Mouse (Mus musculus) lung, embryonic 14.5 days (tissue): Measurements from ENCODE around the gene E2f8. TPM values are rescaled to one million over a fixed set of nuclear protein-coding genes. Genes with fewer than 3 reads are reported as not detected.

ENCODE experiments used
- ATAC-seq: fragments of 200-750 bp; cut with Nextera tagmentation; 2 replicates; pipeline ENCODE4 v1.8.0; 2017; ENCODE audit warnings: mild to moderate bottlenecking, moderate TSS enrichment, moderate library complexity; ENCODE audit not compliant: insufficient read depth
- DNase-seq: peaks from one replicate; pipeline ENCODE4 v3.0.0-alpha.2; 2015
- H3K27ac ChIP-seq: fragments of 300-500 bp; sonication (generic); 2 replicates; pipeline ENCODE4 v1.5.1; 2014; ENCODE audit warnings: low read depth, mild to moderate bottlenecking, moderate library complexity
- H3K27me3 ChIP-seq: fragments of 300-500 bp; sonication (generic); 2 replicates; pipeline ENCODE4 v1.6.1; 2014; ENCODE audit warnings: low read length, control low read depth; ENCODE audit not compliant: insufficient read depth
- H3K36me3 ChIP-seq: fragments of 300-500 bp; sonication (generic); 2 replicates; pipeline ENCODE4 v1.6.1; 2014; ENCODE audit warnings: control low read depth; ENCODE audit not compliant: insufficient read depth
- H3K4me1 ChIP-seq: fragments of 300-500 bp; sonication (generic); 2 replicates; pipeline ENCODE4 v1.6.1; 2014; ENCODE audit warnings: antibody characterized with exemption, control low read depth; ENCODE audit not compliant: insufficient read depth
- H3K4me2 ChIP-seq: fragments of 300-500 bp; sonication (generic); 2 replicates; pipeline ENCODE4 v1.6.1; 2014; ENCODE audit warnings: mild to moderate bottlenecking
- H3K4me3 ChIP-seq: fragments of 300-500 bp; sonication (generic); 2 replicates; pipeline ENCODE4 v1.5.1; 2014; ENCODE audit warnings: low read depth, low read length
- H3K9ac ChIP-seq: fragments of 300-500 bp; sonication (generic); 2 replicates; pipeline ENCODE4 v1.6.1; 2014
- H3K9me3 ChIP-seq: fragments of 300-500 bp; sonication (generic); 2 replicates; pipeline ENCODE4 v1.6.1; 2016; ENCODE audit warnings: low read depth, low read length, control low read depth
- CTCF ChIP-seq: IDR thresholded peaks from 2 replicates; pipeline ENCODE4 v1.5.1; 2016; ENCODE audit warnings: antibody characterized with exemption, low read depth
- WGBS: fragments of 180-500 bp; shearing (Covaris S2); extraction: QIAGEN DNeasy Blood & Tissue Kit; methylation state at CpG from one replicate; pipeline ENCODE4 v1.1.7; 2014; 5-methylcytosine and 5-hydroxymethylcytosine counted together
- polyA plus RNA-seq: library from polyadenylated mRNA; unstranded; fragments of >200 nt; fragmentation: Nextera tagmentation; extraction: Ambion mirVana; gene quantifications from 2 replicates; pipeline ENCODE4 v1.2.1, GENCODE M21; 2014

The E2f8 gene
- polyA plus RNA-seq, 1 experiment from 2014 or later = 27.8 TPM

DNA sequence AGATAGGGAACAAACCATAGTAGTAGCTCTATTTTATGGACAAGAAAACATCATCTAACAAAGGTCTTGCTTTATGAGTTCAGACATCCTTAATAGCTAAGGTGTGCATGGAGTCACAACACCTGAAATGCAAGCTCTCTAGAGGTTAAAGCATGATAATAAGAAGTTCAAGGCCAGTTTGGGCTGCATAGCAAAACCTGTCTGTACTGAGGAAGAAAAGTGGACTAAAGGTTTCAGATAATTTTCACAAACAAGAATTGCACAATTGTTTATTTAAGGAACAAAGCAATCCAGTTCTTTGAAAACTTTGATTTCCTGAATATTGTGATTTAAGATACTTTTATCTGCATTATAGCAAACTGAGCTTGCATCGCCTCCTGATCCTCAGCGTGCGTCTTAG, 57.8 kb downstream of the E2f8 start:
- Histone ChIP-seq H3K9ac (no peak overlapping the region), H3K9me3 (no peaks in the 10 kb centered on the region), H3K4me3 (no peak overlapping the region), H3K27me3 (no peaks in the 10 kb centered on the region), H3K27ac (no peak overlapping the region), H3K4me1 (no peaks in the 10 kb centered on the region), H3K4me2 (no peak overlapping the region), H3K36me3 (peaks cover 84% of the 10 kb centered on the region)
- ATAC-seq = no peak
- WGBS = 83% methylated on average over 3 of the region's 3 CpGs
- no peak for DNase-seq
- TF ChIP-seq CTCF = no peak

- WGBS = 91% methylated on average over 5 of the region's 5 CpGs
- DNase-seq (no peak), ATAC-seq (no peak)
- Histone ChIP-seq H3K27ac (no peak overlapping the region), H3K4me2 (no peak overlapping the region), H3K9ac (no peak overlapping the region), H3K36me3 (peaks cover 87% of the 10 kb centered on the region), H3K27me3 (no peaks in the 10 kb centered on the region), H3K9me3 (no peaks in the 10 kb centered on the region), H3K4me3 (no peak overlapping the region), H3K4me1 (no peaks in the 10 kb centered on the region)
- no peak for TF ChIP-seq CTCF
Measured at GRCm38 (mm10) chr7:48821654-48822053, 59.7 kb downstream of the E2f8 start.

Other genes with a start within 250 kb of the E2f8 start
- not detected in 2 replicates for gene Mrgprb3, start 237.8 kb downstream of the E2f8 start, polyA plus RNA-seq
- gene Zdhhc13, start 92.6 kb downstream of the E2f8 start, polyA plus RNA-seq = 36.2 and 40.8 TPM in 2 replicates
- gene Csrp3, start 33.6 kb downstream of the E2f8 start, polyA plus RNA-seq = 1.9 and 31.7 TPM in 2 replicates
- 19.7 and 20.2 TPM in 2 replicates for gene Nav2, start 27.1 kb upstream of the E2f8 start, polyA plus RNA-seq